Mouse (Mus musculus) intestine, embryonic 14.5 days (tissue): Measurements from ENCODE around the gene Evl. TPM values are rescaled to one million over a fixed set of nuclear protein-coding genes. Genes with fewer than 3 reads are reported as not detected.

ENCODE experiments used
- ATAC-seq: fragments of 200-750 bp; cut with Nextera tagmentation; replicated peaks from 2 replicates; pipeline ENCODE4 v1.8.0; 2017; ENCODE audit warnings: low read depth, moderate number of reproducible peaks, moderate TSS enrichment, moderate library complexity; ENCODE audit not compliant: low FRiP score, low TSS enrichment
- DNase-seq: peaks from one replicate; pipeline ENCODE4 v3.0.0-alpha.2; 2018; ENCODE audit warnings: low spot score
- H3K27ac ChIP-seq: fragments of 300-500 bp; sonication (generic); 2 replicates; pipeline ENCODE4 v1.5.1; 2014; ENCODE audit warnings: low read depth, mild to moderate bottlenecking, control low read depth
- H3K27me3 ChIP-seq: fragments of 300-500 bp; sonication (generic); replicated peaks from 2 replicates; pipeline ENCODE4 v1.6.1; 2014; ENCODE audit warnings: low read length, control low read depth; ENCODE audit not compliant: control insufficient read depth, insufficient read depth
- H3K36me3 ChIP-seq: fragments of 300-500 bp; sonication (generic); 2 replicates; pipeline ENCODE4 v1.6.1; 2014; ENCODE audit warnings: low read length, control low read depth; ENCODE audit not compliant: control insufficient read depth, insufficient read depth
- H3K4me1 ChIP-seq: fragments of 300-500 bp; sonication (generic); replicated peaks from 2 replicates; pipeline ENCODE4 v1.6.1; 2014; ENCODE audit warnings: low read length, control low read depth, mixed read lengths; ENCODE audit not compliant: control insufficient read depth, insufficient read depth
- H3K4me2 ChIP-seq: fragments of 300-500 bp; sonication (generic); 2 replicates; pipeline ENCODE4 v1.6.1; 2014; ENCODE audit warnings: low read length
- H3K4me3 ChIP-seq: fragments of 300-500 bp; sonication (generic); 2 replicates; pipeline ENCODE4 v1.5.1; 2014; ENCODE audit warnings: low read depth, low read length, control low read depth, mixed read lengths
- H3K9ac ChIP-seq: fragments of 300-500 bp; sonication (generic); 2 replicates; pipeline ENCODE4 v1.6.1; 2014; ENCODE audit warnings: mild to moderate bottlenecking, low read length
- H3K9me3 ChIP-seq: fragments of 300-500 bp; sonication (generic); 2 replicates; pipeline ENCODE4 v1.6.1; 2016; ENCODE audit warnings: low read length, control low read depth; ENCODE audit not compliant: control insufficient read depth
- WGBS: fragments of 180-500 bp; shearing (Covaris S2); extraction: QIAGEN DNeasy Blood & Tissue Kit; methylation state at CpG from one replicate; pipeline ENCODE4 v1.1.7; 2014; 5-methylcytosine and 5-hydroxymethylcytosine counted together
- polyA plus RNA-seq: library from polyadenylated mRNA; unstranded; fragments of >200 nt; fragmentation: Nextera tagmentation; extraction: Ambion mirVana; gene quantifications from 2 replicates; pipeline ENCODE4 v1.2.1, GENCODE M21; 2014

The Evl gene
- polyA plus RNA-seq, 1 experiment from 2014 or later: 61.0 TPM

- Histone ChIP-seq H3K9me3 (no peaks in the 10 kb centered on the region), H3K27ac (no peak overlapping the region), H3K4me1 (peaks cover 21% of the 10 kb centered on the region), H3K4me3 (no peak overlapping the region), H3K9ac (no peak overlapping the region), H3K27me3 (no peaks in the 10 kb centered on the region), H3K36me3 (no peaks in the 10 kb centered on the region), H3K4me2 (no peak overlapping the region)
- WGBS: 91% methylated on average over 1 of the region's 1 CpGs
- no peak for ATAC-seq
- no peak for DNase-seq
Observed at GRCm38 (mm10) chr12:108629556-108629955, 75.0 kb downstream of the Evl start.

GRCm38 (mm10) chr12:108630741-108631688 is 76.5 kb downstream of the Evl start:
- Histone ChIP-seq H3K4me1 (peaks cover 7% of the 10 kb centered on the region; the same call in 1 of the 2 replicates), H3K4me3 (no peak overlapping the region), H3K27me3 (no peaks in the 10 kb centered on the region), H3K9ac (no peak overlapping the region), H3K4me2 (no peak overlapping the region), H3K9me3 (no peaks in the 10 kb centered on the region), H3K27ac (no peak overlapping the region), H3K36me3 (no peaks in the 10 kb centered on the region)
- DNase-seq: no peak
- no peak for ATAC-seq
- 86% methylated on average over 6 of the region's 6 CpGs for WGBS

- Histone ChIP-seq H3K4me1 (peaks cover 7% of the 10 kb centered on the region; the same call in 1 of the 2 replicates), H3K9me3 (no peaks in the 10 kb centered on the region), H3K4me2 (no peak overlapping the region), H3K9ac (no peak overlapping the region), H3K36me3 (no peaks in the 10 kb centered on the region), H3K4me3 (no peak overlapping the region), H3K27me3 (no peaks in the 10 kb centered on the region), H3K27ac (no peak overlapping the region)
- no peak for ATAC-seq
- no peak for DNase-seq
Observed at GRCm38 (mm10) chr12:108632501-108632900, 78.0 kb downstream of the Evl start.

- 92% methylated on average over 1 of the region's 1 CpGs for WGBS
- H3K9me3 ChIP-seq: no peaks in the 10 kb centered on the region
Observed at GRCm38 (mm10) chr12:108634031-108634430, 79.5 kb downstream of the Evl start.

GRCm38 (mm10) chr12:108635501-108635900 is 81.0 kb downstream of the Evl start:
- H3K4me1 ChIP-seq: peaks cover 2% of the 10 kb centered on the region; the same call in 1 of the 2 replicates
- no peak overlapping the region for H3K4me2 ChIP-seq
- 93% methylated on average over 4 of the region's 4 CpGs for WGBS
- no peaks in the 10 kb centered on the region for H3K36me3 ChIP-seq
- H3K9me3 ChIP-seq: no peaks in the 10 kb centered on the region
- DNase-seq (no peak), ATAC-seq (no peak)
- no peak overlapping the region for H3K27ac ChIP-seq
- H3K27me3 ChIP-seq: no peaks in the 10 kb centered on the region
- H3K9ac ChIP-seq: no peak overlapping the region
- H3K4me3 ChIP-seq: no peak overlapping the region

More at GRCm38 (mm10) chr12:108634031-108634430, 79.5 kb downstream of the Evl start:
- DNase-seq (no peak), ATAC-seq (no peak)
- Histone ChIP-seq H3K9ac (no peak overlapping the region), H3K4me3 (no peak overlapping the region), H3K27ac (no peak overlapping the region), H3K4me2 (no peak overlapping the region), H3K27me3 (no peaks in the 10 kb centered on the region), H3K4me1 (peaks cover 2% of the 10 kb centered on the region; the same call in 1 of the 2 replicates), H3K36me3 (no peaks in the 10 kb centered on the region)

GRCm38 (mm10) chr12:108637440-108637839 is 82.9 kb downstream of the Evl start:
- no peak for DNase-seq
- no peaks in the 10 kb centered on the region for H3K36me3 ChIP-seq
- H3K27me3 ChIP-seq: no peaks in the 10 kb centered on the region
- no peaks in the 10 kb centered on the region for H3K4me1 ChIP-seq
- no peak overlapping the region for H3K9ac ChIP-seq
- ATAC-seq: no peak
- H3K4me2 ChIP-seq: no peak overlapping the region
- no peak overlapping the region for H3K27ac ChIP-seq
- H3K9me3 ChIP-seq: no peaks in the 10 kb centered on the region
- WGBS: 79% methylated on average over 5 of the region's 5 CpGs
- H3K4me3 ChIP-seq: no peak overlapping the region

- WGBS: 81% methylated on average over 3 of the region's 3 CpGs
- H3K4me2 ChIP-seq: no peak overlapping the region
- H3K36me3 ChIP-seq: no peaks in the 10 kb centered on the region
- DNase-seq (no peak), ATAC-seq (no peak)
- no peak overlapping the region for H3K9ac ChIP-seq
- H3K27me3 ChIP-seq: no peaks in the 10 kb centered on the region
- H3K4me1 ChIP-seq: no peaks in the 10 kb centered on the region
- no peak overlapping the region for H3K4me3 ChIP-seq
- no peaks in the 10 kb centered on the region for H3K9me3 ChIP-seq
- H3K27ac ChIP-seq: no peak overlapping the region
Observed at GRCm38 (mm10) chr12:108639126-108639525, 84.6 kb downstream of the Evl start.

GRCm38 (mm10) chr12:108642019-108642418 is 87.5 kb downstream of the Evl start:
- DNase-seq: no peak
- no peaks in the 10 kb centered on the region for H3K9me3 ChIP-seq
- H3K27ac ChIP-seq: no peak overlapping the region
- no peak overlapping the region for H3K4me2 ChIP-seq
- H3K4me1 ChIP-seq: no peaks in the 10 kb centered on the region
- no peak overlapping the region for H3K4me3 ChIP-seq
- H3K36me3 ChIP-seq: no peaks in the 10 kb centered on the region
- no peaks in the 10 kb centered on the region for H3K27me3 ChIP-seq
- ATAC-seq: no peak
- H3K9ac ChIP-seq: no peak overlapping the region
- WGBS: 72% methylated on average over 3 of the region's 3 CpGs

- H3K4me2 ChIP-seq: no peak overlapping the region
- H3K9me3 ChIP-seq: no peaks in the 10 kb centered on the region
- H3K9ac ChIP-seq: no peak overlapping the region
- no peak overlapping the region for H3K27ac ChIP-seq
- ATAC-seq: no peak
- H3K36me3 ChIP-seq: peaks cover 32% of the 10 kb centered on the region
- no peaks in the 10 kb centered on the region for H3K27me3 ChIP-seq
- H3K4me1 ChIP-seq: no peaks in the 10 kb centered on the region
- H3K4me3 ChIP-seq: no peak overlapping the region
- DNase-seq: no peak
- WGBS: 96% methylated on average over 1 of the region's 1 CpGs
Observed at GRCm38 (mm10) chr12:108646234-108646633, 91.7 kb downstream of the Evl start.
